Mouse (Mus musculus) left cerebral cortex, postnatal 36 days (tissue): ENCODE results near the gene Inpp5e. TPM values are rescaled to one million over a fixed set of nuclear protein-coding genes. Genes with fewer than 3 reads are reported as not detected.

Source experiments
- DNase-seq, 2 experiments: peaks; one replicate each; pipeline ENCODE4 v3.0.0; 2021 to 2022; ENCODE audit warnings: low spot score in 2 of 2, mixed read lengths in 1 of 2
- intact Hi-C: fragments of 180-260 bp; cut with DNase I; formaldehyde crosslinking; loops from one replicate; pipeline ENCODE4 v1.15.1; 2025
- total RNA-seq, 2 experiments: library from RNA; stranded (reverse); gene quantifications; 2 replicates each; pipeline ENCODE4 v1.2.3; 2021

Gene Inpp5e
- total RNA-seq, 2 experiments from 2014 or later = 22.5 to 26.6 TPM

GRCm38 (mm10) chr2:26380131-26380771 lies 28.8 kb downstream of the Inpp5e start, which contains the start of gene Snapc4:
Gene Snapc4, minus strand, starts transcription at chr2:26380653.
- intact Hi-C loops = no loop called here
- peak; percentile 81 to 84 for DNase-seq

GRCm38 (mm10) chr2:26372396-26372795 lies 36.6 kb downstream of the Inpp5e start:
- no peak for DNase-seq
- intact Hi-C loops = no loop called here

GRCm38 (mm10) chr2:26368572-26368971 lies 40.4 kb downstream of the Inpp5e start:
- intact Hi-C loops = no loop called here

GRCm38 (mm10) chr2:26367911-26368310 lies 41.1 kb downstream of the Inpp5e start:
- intact Hi-C loops = no loop called here
- no peak for DNase-seq

More at GRCm38 (mm10) chr2:26368572-26368971, 40.4 kb downstream of the Inpp5e start:
- no peak for DNase-seq

GRCm38 (mm10) chr2:26364738-26365465 lies 44.1 kb downstream of the Inpp5e start:
- intact Hi-C loops = no loop called here
- DNase-seq = no peak

- intact Hi-C loops = no loop called here
- DNase-seq = no peak
These were observed 45.5 kb downstream of the Inpp5e start for GRCm38 (mm10) chr2:26363481-26363880.

- no peak for DNase-seq
- intact Hi-C loops = no loop called here
These were observed 46.0 kb downstream of the Inpp5e start for GRCm38 (mm10) chr2:26362991-26363390.

- no peak for DNase-seq
- intact Hi-C loops = no loop called here
These were observed 48.2 kb downstream of the Inpp5e start, which contains the start of gene Card9 for GRCm38 (mm10) chr2:26360772-26361171. Gene Card9, minus strand, starts transcription at chr2:26360918.

GRCm38 (mm10) chr2:26359983-26360382 lies 49.0 kb downstream of the Inpp5e start:
- intact Hi-C loops = no loop called here

GRCm38 (mm10) chr2:26358667-26359320 lies 50.2 kb downstream of the Inpp5e start:
- DNase-seq = no peak
- intact Hi-C loops = no loop called here

More at GRCm38 (mm10) chr2:26359983-26360382, 49.0 kb downstream of the Inpp5e start:
- no peak for DNase-seq

GRCm38 (mm10) chr2:26357484-26357883 lies 51.5 kb downstream of the Inpp5e start:
- intact Hi-C loops = no loop called here
- no peak for DNase-seq

GRCm38 (mm10) chr2:26356678-26357077 lies 52.3 kb downstream of the Inpp5e start:
- intact Hi-C loops = no loop called here
- DNase-seq = no peak

GRCm38 (mm10) chr2:26356231-26356630 lies 52.8 kb downstream of the Inpp5e start:
- no peak for DNase-seq
- intact Hi-C loops = no loop called here

GRCm38 (mm10) chr2:26354401-26354800 lies 54.6 kb downstream of the Inpp5e start:
- DNase-seq = no peak
- intact Hi-C loops = loop anchor here (5.0 kb wide), 1 partner anchor 33 kb away; the partner anchor contains the start of genes Entr1 and Pmpca

- intact Hi-C loops = loop anchor here (2.0 to 5.0 kb wide), 2 partner anchors 34 to 53 kb away; partner anchors contain the start of genes Entr1 and Pmpca
- DNase-seq = no peak
These were observed 55.7 kb downstream of the Inpp5e start for GRCm38 (mm10) chr2:26353066-26353980.

GRCm38 (mm10) chr2:26352291-26352910 lies 56.6 kb downstream of the Inpp5e start:
- intact Hi-C loops = loop anchor here (2.0 to 5.0 kb wide), 2 partner anchors 35 to 52 kb away; partner anchors contain the start of genes Entr1 and Pmpca
- peak; percentile 57 to 58 for DNase-seq

- peak; percentile 93 to 94 for DNase-seq
These were observed 57.4 kb downstream of the Inpp5e start, which contains the start of gene Dnlz for GRCm38 (mm10) chr2:26351358-26352290. Gene Dnlz, minus strand, starts transcription at chr2:26352110.

More at GRCm38 (mm10) chr2:26351358-26352290, 57.4 kb downstream of the Inpp5e start, which contains the start of gene Dnlz:
- intact Hi-C loops = loop anchor here (2.0 to 5.0 kb wide), 2 partner anchors 36 to 51 kb away; partner anchors contain the start of genes Entr1 and Pmpca
